Mouse (Mus musculus) thymus, adult 2 months (tissue): ENCODE results near the gene Vangl2.

Source experiments
- CTCF ChIP-seq: fragments of 200-500 bp; IDR thresholded peaks from 2 replicates; pipeline ENCODE4 v1.5.1; 2012; ENCODE audit warnings: mild to moderate bottlenecking, control low read depth, low read length, moderate library complexity, borderline replicate concordance; ENCODE audit not compliant: control insufficient read depth, poor library complexity, insufficient read depth; ENCODE audit errors: extremely low read depth
- POLR2A ChIP-seq: fragments of 200-500 bp; IDR thresholded peaks from 2 replicates; pipeline ENCODE4 v1.6.1; 2012; ENCODE audit warnings: mild to moderate bottlenecking, low read length, control low read depth, moderate library complexity; ENCODE audit not compliant: control insufficient read depth, poor library complexity, insufficient read depth; ENCODE audit errors: extremely low read depth

DNA sequence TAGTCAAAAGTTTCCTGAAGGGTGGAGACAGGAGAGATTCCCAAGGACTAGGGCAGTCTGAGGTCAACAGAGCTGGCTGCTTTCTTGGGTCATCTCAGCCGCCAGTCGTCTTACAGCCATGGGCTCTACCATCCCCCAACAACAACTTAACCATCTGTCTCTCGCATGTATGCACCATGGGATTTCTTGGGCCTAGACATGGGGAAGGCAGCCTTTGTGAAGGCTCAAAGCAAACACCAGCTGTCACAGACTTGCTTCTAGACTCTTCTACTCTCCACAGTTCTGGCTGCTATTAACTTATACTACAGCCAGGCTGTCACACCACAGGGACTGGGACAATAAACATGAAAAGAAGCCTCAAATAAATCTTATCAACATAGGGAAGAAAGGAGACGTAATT, 43.3 kb upstream of the Vangl2 start:
- TF ChIP-seq POLR2A (no peak), CTCF (no peak)
